ENCODE assay signal across 12 mouse cellular contexts in genomic region chr6:112781409-112782093, GRCm38 (mm10).
DNase-seq lines count a peak whose midpoint lies in the region; ATAC-seq and TF ChIP-seq lines count a peak whose summit lies in the region.
"Had no signal": no experiment of that assay in that cellular context is flagged by ENCODE, and none has a peak within 500 bp of the region (broad histone marks: within the 10 kb centered on the region; RNA-seq: fewer than 3 reads in every experiment).

No protein-coding gene starts in this region.

- H3K4me1 ChIP-seq in lung, embryonic 14.5 days (ENCODE audit: insufficient read depth) = no peaks in the 10 kb centered on the region
- peaks cover 26% of the 10 kb centered on the region for H3K4me1 ChIP-seq in bone marrow macrophage, adult 2 months (ENCODE audit: control insufficient read depth, insufficient read depth, low read length)

- DNase-seq in heart, adult 18-20 months = peak; percentile 12 to 20
- no peak for DNase-seq in heart, postnatal 25 days (ENCODE audit: low spot score)
- peak; percentile 25 for DNase-seq in lung, embryonic 14.5 days
- DNase-seq in lung, postnatal 36 days = no peak
- DNase-seq in heart, postnatal 4 days = peak; percentile 6
- DNase-seq in spleen, postnatal 10 days (ENCODE audit: low spot score in 2 of 2) = no peak
- no peak for DNase-seq in thymus, postnatal 4 days
- DNase-seq: adrenal gland, postnatal 25 days; cerebellum, postnatal 25 days; kidney, postnatal 10 days; right cerebral cortex, postnatal 14 days had no signal

- H3K9ac ChIP-seq in lung, embryonic 14.5 days = no peak overlapping the region

- no peaks in the 10 kb centered on the region for H3K9me3 ChIP-seq in lung, embryonic 14.5 days (ENCODE audit: low read depth, low read length)

- H3K36me3 ChIP-seq in lung, embryonic 14.5 days (ENCODE audit: insufficient read depth) = no peaks in the 10 kb centered on the region

- intact Hi-C loops in heart, postnatal 25 days (cut with DNase I) = loop anchor here (5.0 kb wide), 2 partner anchors 64 to 79 kb away; no protein-coding TSS in a partner anchor

- 73% methylated on average over 10 of the region's 10 CpGs for WGBS in lung, embryonic 14.5 days

- H3K4me2 ChIP-seq in lung, embryonic 14.5 days = no peak overlapping the region

- no peak overlapping the region for H3K27ac ChIP-seq in lung, embryonic 14.5 days (ENCODE audit: low read depth)
- H3K27ac ChIP-seq in bone marrow macrophage, adult 2 months (ENCODE audit: insufficient read depth, low read depth, low read length) = no peak overlapping the region

- TF ChIP-seq POLR2A in bone marrow macrophage, adult 2 months (IDR thresholded peaks at IDR 0.05; ENCODE audit: borderline replicate concordance, low read depth, low read length) = no peak

- H3K4me3 ChIP-seq in lung, embryonic 14.5 days (ENCODE audit: low read depth, low read length) = no peak overlapping the region
- no peak overlapping the region for H3K4me3 ChIP-seq in bone marrow macrophage, adult 2 months (ENCODE audit: insufficient read depth, low read length)

- no peaks in the 10 kb centered on the region for H3K27me3 ChIP-seq in lung, embryonic 14.5 days (ENCODE audit: insufficient read depth, low read length)

- no peak for ATAC-seq in lung, embryonic 14.5 days (ENCODE audit: insufficient read depth)

- peak; percentile 58 for TF ChIP-seq CTCF in lung, embryonic 14.5 days (IDR thresholded peaks at IDR 0.05; ENCODE audit: low read depth)
- TF ChIP-seq CTCF in bone marrow macrophage, adult 2 months (IDR thresholded peaks at IDR 0.05; ENCODE audit: low read depth, low read length) = peak; percentile 71

Comparison
In these comparisons a context has a peak if more than half of its experiments do, and no peak if none do; other contexts are left out.
1. DNase-seq: peak in heart, adult 18-20 months (2 of 2), lung, embryonic 14.5 days (single experiment) and heart, postnatal 4 days (single experiment); none in heart, postnatal 25 days (single experiment), lung, postnatal 36 days (single experiment), spleen, postnatal 10 days (0 of 2) and thymus, postnatal 4 days (single experiment).